Mouse (Mus musculus) lung, postnatal 0 days (tissue): ENCODE data around the gene Tescl.

Experiments used
- CTCF ChIP-seq: IDR thresholded peaks from 2 replicates; pipeline ENCODE4 v1.5.1; 2016; ENCODE audit warnings: antibody characterized with exemption, mild to moderate bottlenecking
- EP300 ChIP-seq: IDR thresholded peaks from 2 replicates; pipeline ENCODE4 v1.6.1; 2016; ENCODE audit warnings: antibody characterized with exemption, mild to moderate bottlenecking, control low read depth

DNA sequence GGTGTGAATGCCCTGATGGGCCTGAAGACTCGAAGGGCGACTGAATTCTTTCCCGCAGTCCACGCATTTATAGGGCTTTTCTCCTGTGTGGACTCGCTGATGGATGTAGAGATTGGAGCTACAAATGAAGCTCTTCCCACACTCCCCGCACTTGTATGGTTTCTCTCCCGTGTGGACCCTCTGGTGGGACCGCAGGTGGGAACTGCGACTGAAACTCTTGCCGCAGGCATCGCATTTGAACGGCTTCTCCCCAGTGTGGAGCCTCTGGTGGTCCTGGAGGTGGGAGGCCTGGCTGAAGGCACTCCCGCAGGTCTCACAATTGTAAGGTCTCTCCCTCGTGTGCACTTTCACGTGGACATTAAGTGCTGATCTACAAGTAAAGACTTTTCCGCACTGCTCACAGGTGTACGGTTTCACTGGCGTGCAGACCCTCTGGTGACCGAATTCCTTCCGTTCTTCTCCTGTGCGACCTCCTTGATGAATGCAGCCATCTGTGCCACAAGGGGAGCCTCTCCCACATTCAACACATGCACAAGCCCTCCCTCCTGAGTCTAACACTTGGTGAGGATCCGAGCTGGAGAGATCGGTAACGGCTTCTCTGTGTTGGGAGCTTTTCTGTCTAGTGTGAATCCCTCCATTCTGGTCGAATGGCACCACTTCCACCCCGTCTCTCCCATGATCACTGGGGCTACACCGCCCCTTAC lies 42.2 kb downstream of the Tescl start:
- TF ChIP-seq CTCF (no peak), EP300 (no peak)
